Mouse (Mus musculus) stomach, postnatal 0 days (tissue): ENCODE measurements around the gene Gorasp1.
A peak's percentile ranks its signal among the peaks of the same experiment; 100 is the strongest.

Experiments used
- CTCF ChIP-seq: IDR thresholded peaks from 2 replicates; pipeline ENCODE4 v1.5.1; 2016; ENCODE audit warnings: antibody characterized with exemption, low read depth, mild to moderate bottlenecking, moderate library complexity
- EP300 ChIP-seq: optimal IDR thresholded peaks from 2 replicates; pipeline ENCODE3; 2016; ENCODE audit warnings: antibody characterized with exemption

- TF ChIP-seq CTCF (peak; percentile 69), EP300 (no peak)
Measured at GRCm38 (mm10) chr9:119945173-119945900, 8.0 kb upstream of the Gorasp1 start.
